Mouse (Mus musculus) heart, postnatal 0 days (tissue): ENCODE measurements around the gene Rln1.

ENCODE experiments used
- CTCF ChIP-seq: IDR thresholded peaks from 2 replicates; pipeline ENCODE4 v1.5.1; 2016; ENCODE audit warnings: antibody characterized with exemption, control low read depth, low read depth
- EP300 ChIP-seq: IDR thresholded peaks from 2 replicates; pipeline ENCODE4 v1.6.1; 2016; ENCODE audit warnings: antibody characterized with exemption, low read depth

DNA sequence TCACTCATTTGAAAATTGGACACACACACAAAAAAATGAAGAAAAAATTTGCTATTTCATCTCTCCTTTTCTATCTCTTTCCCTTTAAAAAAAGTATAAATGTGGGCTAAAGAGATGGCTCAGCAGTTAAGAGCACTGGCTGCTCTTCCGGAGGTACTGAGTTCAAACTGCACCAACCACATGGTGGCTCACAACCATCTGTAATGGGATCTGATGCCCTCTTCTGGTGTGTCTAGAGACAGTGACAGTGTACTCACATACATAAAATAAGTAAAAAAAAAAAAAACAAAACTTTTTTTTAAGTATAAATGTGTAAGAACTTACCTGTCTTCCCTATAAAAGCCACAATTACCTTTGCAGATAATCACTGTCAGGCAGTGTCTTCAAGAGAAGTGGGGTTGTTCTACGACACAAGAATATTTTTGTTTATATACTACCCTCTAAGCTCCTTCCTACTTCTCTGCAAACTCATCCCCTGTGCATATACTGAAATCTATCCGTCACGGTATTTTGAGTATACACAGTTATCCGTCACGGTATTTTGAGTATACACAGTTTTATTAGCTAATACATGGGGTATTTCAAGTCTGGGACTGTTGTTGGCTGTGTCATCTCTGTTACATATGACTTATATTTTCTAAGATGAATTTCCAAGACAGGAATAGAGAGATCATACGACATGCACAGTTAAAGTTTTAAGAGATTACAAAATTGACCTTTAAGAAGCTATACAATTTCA lies 36.2 kb upstream of the Rln1 start:
- no peak for TF ChIP-seq CTCF
- TF ChIP-seq EP300, result no peak
